9 mouse cellular contexts compared by ENCODE assay signal in the genomic region with DNA sequence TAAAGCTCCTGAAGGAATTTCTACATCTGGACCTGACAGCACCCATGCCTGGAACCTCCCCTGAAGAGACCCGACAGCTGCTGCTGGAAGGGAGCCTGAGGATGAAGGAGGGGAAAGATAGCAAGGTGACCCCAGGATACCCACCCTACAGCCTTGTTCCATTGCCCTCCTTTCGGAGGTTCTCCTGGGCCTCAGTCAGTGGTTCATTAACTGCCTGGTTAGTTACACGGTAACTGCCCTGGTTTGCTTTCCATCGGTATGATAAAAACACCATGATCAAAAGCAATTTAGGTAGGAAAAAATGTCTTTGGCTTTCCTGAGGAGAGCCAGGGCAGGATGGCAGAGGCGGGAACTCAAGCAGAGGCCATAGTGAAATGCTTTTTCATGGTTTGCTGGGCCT. TPM values are rescaled to one million over a fixed set of nuclear protein-coding genes. Genes with fewer than 3 reads are reported as not detected.
DNase-seq lines count a peak whose midpoint lies in the region; ATAC-seq lines count a peak whose summit lies in the region.
"Had no signal": no experiment of that assay in that cellular context is flagged by ENCODE, and none has a peak within 500 bp of the region (broad histone marks: within the 10 kb centered on the region; RNA-seq: fewer than 3 reads in every experiment).

No protein-coding gene starts in this region.

- H3K4me2 ChIP-seq in forebrain, embryonic 12.5 days: peak overlapping the region; percentile 77; the same call in 1 of the 2 replicates
- peak overlapping the region; percentile 60; the same call in 1 of the 2 replicates for H3K4me2 ChIP-seq in lung, embryonic 16.5 days (ENCODE audit: low read depth, low read length)
- H3K4me2 ChIP-seq in neural tube, embryonic 14.5 days (ENCODE audit: low read depth, low read length): peak overlapping the region; percentile 64

- H3K4me3 ChIP-seq in forebrain, embryonic 12.5 days (replicated peaks): no peak overlapping the region
- H3K4me3 ChIP-seq in forebrain, embryonic 10.5 days: no peak overlapping the region; the same call in 1 of the 2 replicates
- no peak overlapping the region for H3K4me3 ChIP-seq in lung, embryonic 16.5 days (ENCODE audit: low read length)
- peak overlapping the region; percentile 52 for H3K4me3 ChIP-seq in limb, embryonic 10.5 days
- peak overlapping the region; percentile 31; the same call in 1 of the 2 replicates for H3K4me3 ChIP-seq in neural tube, embryonic 14.5 days (ENCODE audit: low read depth, low read length)

- ATAC-seq in forebrain, embryonic 12.5 days (ENCODE audit: low FRiP score): no peak
- ATAC-seq in lung, embryonic 16.5 days (ENCODE audit: low read depth): no peak
- ATAC-seq in neural tube, embryonic 14.5 days (ENCODE audit: low read depth): no peak

- peaks cover 18% of the 10 kb centered on the region for H3K4me1 ChIP-seq in forebrain, embryonic 12.5 days
- H3K4me1 ChIP-seq in forebrain, embryonic 10.5 days: peaks cover 31% of the 10 kb centered on the region
- H3K4me1 ChIP-seq in lung, embryonic 16.5 days (replicated peaks; ENCODE audit: control insufficient read depth, insufficient read depth, low read length): peaks cover 13% of the 10 kb centered on the region
- peaks cover 22% of the 10 kb centered on the region for H3K4me1 ChIP-seq in limb, embryonic 10.5 days
- H3K4me1 ChIP-seq in neural tube, embryonic 14.5 days (ENCODE audit: control insufficient read depth, insufficient read depth, low read length): peaks cover 13% of the 10 kb centered on the region

- no peaks in the 10 kb centered on the region for H3K9me3 ChIP-seq in forebrain, embryonic 12.5 days
- H3K9me3 ChIP-seq in forebrain, embryonic 10.5 days: no peaks in the 10 kb centered on the region
- no peaks in the 10 kb centered on the region for H3K9me3 ChIP-seq in lung, embryonic 16.5 days (ENCODE audit: control insufficient read depth, low read length)
- no peaks in the 10 kb centered on the region for H3K9me3 ChIP-seq in limb, embryonic 10.5 days (replicated peaks)
- no peaks in the 10 kb centered on the region for H3K9me3 ChIP-seq in neural tube, embryonic 14.5 days (ENCODE audit: control insufficient read depth, low read length)

- peaks cover 21% of the 10 kb centered on the region for H3K36me3 ChIP-seq in forebrain, embryonic 12.5 days (replicated peaks)
- peaks cover 57% of the 10 kb centered on the region for H3K36me3 ChIP-seq in forebrain, embryonic 10.5 days (replicated peaks)
- peaks cover 32% of the 10 kb centered on the region for H3K36me3 ChIP-seq in lung, embryonic 16.5 days (ENCODE audit: control insufficient read depth, insufficient read depth, low read length)
- H3K36me3 ChIP-seq in limb, embryonic 10.5 days: peaks cover 82% of the 10 kb centered on the region
- peaks cover 9% of the 10 kb centered on the region; the same call in 1 of the 2 replicates for H3K36me3 ChIP-seq in neural tube, embryonic 14.5 days (ENCODE audit: control insufficient read depth, insufficient read depth, low read length)

- no peak for DNase-seq in forebrain, embryonic 10.5 days (ENCODE audit: extremely low spot score, low spot score)
- DNase-seq in lung, postnatal 36 days: no peak
- DNase-seq in limb, embryonic 10.5 days (ENCODE audit: low spot score): no peak
- DNase-seq in testis, postnatal 14 days (ENCODE audit: low spot score): no peak
- no peak for DNase-seq in layer of hippocampus, adult 11-12 months (ENCODE audit: low spot score)
- DNase-seq: gastrocnemius, postnatal 36 days had no signal

- peak overlapping the region; percentile 45; the same call in 1 of the 2 replicates for H3K9ac ChIP-seq in forebrain, embryonic 12.5 days
- no peak overlapping the region for H3K9ac ChIP-seq in lung, embryonic 16.5 days (ENCODE audit: low read length)
- H3K9ac ChIP-seq in neural tube, embryonic 14.5 days (replicated peaks; ENCODE audit: low read depth, low read length): no peak overlapping the region; the same call in 1 of the 2 replicates

- 89% methylated on average over 5 of the region's 5 CpGs for WGBS in forebrain, embryonic 12.5 days
- WGBS in forebrain, embryonic 10.5 days: 87% methylated on average over 5 of the region's 5 CpGs
- 91% methylated on average over 5 of the region's 5 CpGs for WGBS in lung, embryonic 16.5 days
- 88% methylated on average over 5 of the region's 5 CpGs for WGBS in limb, embryonic 10.5 days
- WGBS in neural tube, embryonic 14.5 days: 78% methylated on average over 5 of the region's 5 CpGs

- H3K27me3 ChIP-seq in forebrain, embryonic 12.5 days: peaks cover 23% of the 10 kb centered on the region
- H3K27me3 ChIP-seq in forebrain, embryonic 10.5 days (ENCODE audit: poor library complexity, severe bottlenecking): peaks cover 63% of the 10 kb centered on the region
- H3K27me3 ChIP-seq in lung, embryonic 16.5 days (ENCODE audit: control insufficient read depth, insufficient read depth, low read depth, low read length): no peaks in the 10 kb centered on the region
- H3K27me3 ChIP-seq in limb, embryonic 10.5 days (ENCODE audit: low read depth, poor library complexity, severe bottlenecking): peaks cover 43% of the 10 kb centered on the region
- no peaks in the 10 kb centered on the region for H3K27me3 ChIP-seq in neural tube, embryonic 14.5 days (ENCODE audit: control insufficient read depth, insufficient read depth, low read length)

- no peak overlapping the region for H3K27ac ChIP-seq in forebrain, embryonic 12.5 days
- H3K27ac ChIP-seq in forebrain, embryonic 10.5 days: no peak overlapping the region
- H3K27ac ChIP-seq in lung, embryonic 16.5 days (ENCODE audit: low read length): no peak overlapping the region; the same call in 1 of the 2 replicates
- H3K27ac ChIP-seq in limb, embryonic 10.5 days: no peak overlapping the region
- no peak overlapping the region for H3K27ac ChIP-seq in neural tube, embryonic 14.5 days (ENCODE audit: low read depth, low read length)

RNA-seq across cellular contexts. Expression of gene Tnfrsf25, which starts 7.1 kb away (rescaled TPM):
- polyA plus RNA-seq in forebrain, embryonic 12.5 days (2016; fragmentation: Nextera tagmentation; extraction: Ambion mirVana): 0.66 and 0.76 TPM in 2 replicates
- 0.72 and 0.96 TPM in 2 replicates for polyA plus RNA-seq in forebrain, embryonic 10.5 days (2016; fragmentation: Nextera tagmentation; extraction: Ambion mirVana)
- polyA plus RNA-seq in lung, embryonic 16.5 days (2015; fragmentation: Nextera tagmentation; extraction: Ambion mirVana): 1.6 and 2.4 TPM in 2 replicates
- polyA plus RNA-seq in limb, embryonic 10.5 days (2016; fragmentation: Nextera tagmentation; extraction: Ambion mirVana): 0.67 and 0.75 TPM in 2 replicates
- polyA plus RNA-seq in neural tube, embryonic 14.5 days (2014; fragmentation: Nextera tagmentation; extraction: Ambion mirVana): 0.54 and 1.1 TPM in 2 replicates

RNA-seq across cellular contexts. Expression of gene Plekhg5, which starts 36.4 kb away (rescaled TPM):
- polyA plus RNA-seq in forebrain, embryonic 12.5 days (2016; fragmentation: Nextera tagmentation; extraction: Ambion mirVana): 9.5 and 10.8 TPM in 2 replicates
- 9.6 and 9.8 TPM in 2 replicates for polyA plus RNA-seq in forebrain, embryonic 10.5 days (2016; fragmentation: Nextera tagmentation; extraction: Ambion mirVana)
- 23.3 and 24.1 TPM in 2 replicates for polyA plus RNA-seq in lung, embryonic 16.5 days (2015; fragmentation: Nextera tagmentation; extraction: Ambion mirVana)
- 9.5 and 13.3 TPM in 2 replicates for polyA plus RNA-seq in limb, embryonic 10.5 days (2016; fragmentation: Nextera tagmentation; extraction: Ambion mirVana)
- 9.6 and 11.7 TPM in 2 replicates for polyA plus RNA-seq in neural tube, embryonic 14.5 days (2014; fragmentation: Nextera tagmentation; extraction: Ambion mirVana)

RNA-seq across cellular contexts. Expression of gene Espn, which starts 43.5 kb away (rescaled TPM):
- polyA plus RNA-seq in forebrain, embryonic 12.5 days (2016; fragmentation: Nextera tagmentation; extraction: Ambion mirVana): 1.8 and 2.1 TPM in 2 replicates
- 5.6 and 5.9 TPM in 2 replicates for polyA plus RNA-seq in forebrain, embryonic 10.5 days (2016; fragmentation: Nextera tagmentation; extraction: Ambion mirVana)
- 6.6 and 10.1 TPM in 2 replicates for polyA plus RNA-seq in lung, embryonic 16.5 days (2015; fragmentation: Nextera tagmentation; extraction: Ambion mirVana)
- 2.9 and 3.2 TPM in 2 replicates for polyA plus RNA-seq in limb, embryonic 10.5 days (2016; fragmentation: Nextera tagmentation; extraction: Ambion mirVana)
- 0.52 and 0.64 TPM in 2 replicates for polyA plus RNA-seq in neural tube, embryonic 14.5 days (2014; fragmentation: Nextera tagmentation; extraction: Ambion mirVana)

RNA-seq across cellular contexts. Expression of gene Hes2, which starts 50.0 kb away (rescaled TPM):
- not detected in 2 replicates for polyA plus RNA-seq in forebrain, embryonic 12.5 days (2016; fragmentation: Nextera tagmentation; extraction: Ambion mirVana)
- not detected in 2 replicates for polyA plus RNA-seq in forebrain, embryonic 10.5 days (2016; fragmentation: Nextera tagmentation; extraction: Ambion mirVana)
- polyA plus RNA-seq in lung, embryonic 16.5 days (2015; fragmentation: Nextera tagmentation; extraction: Ambion mirVana): 0.54 and 0.87 TPM in 2 replicates
- polyA plus RNA-seq in limb, embryonic 10.5 days (2016; fragmentation: Nextera tagmentation; extraction: Ambion mirVana): not detected in 2 replicates
- not detected in 2 replicates for polyA plus RNA-seq in neural tube, embryonic 14.5 days (2014; fragmentation: Nextera tagmentation; extraction: Ambion mirVana)

Comparison
In these comparisons a context has a peak if more than half of its experiments do, and no peak if none do; other contexts are left out.
1. H3K4me3 ChIP-seq: peak in limb, embryonic 10.5 days (single experiment) and neural tube, embryonic 14.5 days (single experiment); none in forebrain, embryonic 12.5 days (single experiment), forebrain, embryonic 10.5 days (single experiment) and lung, embryonic 16.5 days (single experiment).
2. Peak in every context shown above with its lines, with median percentiles within 50 percentile points of each other: H3K4me2 ChIP-seq.